Mouse (Mus musculus) ES-Bruce4 (cell line): ENCODE measurements at regions not wholly inside any gene's neighbourhood (a gene's known extent, or its start where the extent isn't known, plus 50 kb on each side); places are given as distances from the start of the nearest gene placed in this dataset.

Experiments used
- CTCF ChIP-seq: IDR thresholded peaks from one replicate; pipeline ENCODE4 v1.8.1; 2011; ENCODE audit warnings: low read depth, low read length
- EP300 ChIP-seq: IDR thresholded peaks from 2 replicates; pipeline ENCODE4 v1.6.1; 2011; ENCODE audit warnings: low read depth, low read length; ENCODE audit not compliant: insufficient read depth

- TF ChIP-seq EP300 (no peak), CTCF (no peak)
These were observed 239.4 kb upstream of the Rnaseh2b start for GRCm38 (mm10) chr14:62053004-62053403.
